Mouse (Mus musculus) adrenal gland, postnatal 25 days (tissue): Measurements from ENCODE around the gene Sgta. TPM values are rescaled to one million over a fixed set of nuclear protein-coding genes. Genes with fewer than 3 reads are reported as not detected.
"Not testable (repeated sequence)": the region's sequence is repeated elsewhere in the genome, so short reads cannot be mapped to it uniquely, and the experiment has no call there.

Experiments
- DNase-seq: peaks from one replicate; pipeline ENCODE4 v3.0.0; 2021; ENCODE audit warnings: mixed read lengths
- total RNA-seq: library from RNA; stranded (reverse); gene quantifications from 2 replicates; pipeline ENCODE4 v1.2.3, GENCODE M21; 2021

Gene Sgta
- total RNA-seq, 1 experiment from 2014 or later: 198 TPM

DNA sequence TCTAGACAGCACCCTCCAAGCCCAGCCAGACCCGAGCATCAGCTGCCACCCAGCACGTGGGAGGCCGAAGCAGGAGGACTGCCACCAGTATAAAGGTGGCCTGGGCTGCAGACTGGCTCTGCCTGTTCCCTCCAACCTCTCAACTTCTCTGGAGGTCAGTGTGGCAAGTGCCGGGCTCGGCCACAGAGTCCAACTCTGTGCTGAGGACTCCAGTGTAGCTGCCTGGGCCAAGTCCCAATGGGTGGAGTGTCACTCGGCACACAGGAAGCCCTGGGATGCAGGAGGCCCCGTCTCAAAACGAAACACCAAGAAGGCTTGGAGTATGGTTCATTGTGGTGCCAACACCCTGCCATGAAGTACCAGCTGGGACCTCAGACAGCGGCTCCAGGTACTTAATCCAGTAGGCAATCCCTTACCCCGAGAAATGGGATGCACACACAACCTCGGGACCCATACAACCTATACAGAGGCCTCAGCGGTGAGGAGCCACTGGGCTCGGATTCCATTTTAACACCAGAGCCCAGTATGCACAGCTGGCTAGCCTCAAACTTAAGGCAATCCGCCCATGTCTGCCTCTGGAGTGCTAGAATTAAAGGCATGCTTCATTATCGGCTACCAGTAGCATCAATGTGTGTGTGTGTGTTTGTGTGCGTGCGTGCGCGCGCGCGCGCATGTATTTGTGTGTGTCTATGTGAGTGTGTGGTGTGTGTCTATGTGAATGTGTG, 2.4 kb downstream of the Sgta start:
- DNase-seq: peak; percentile 18

DNA sequence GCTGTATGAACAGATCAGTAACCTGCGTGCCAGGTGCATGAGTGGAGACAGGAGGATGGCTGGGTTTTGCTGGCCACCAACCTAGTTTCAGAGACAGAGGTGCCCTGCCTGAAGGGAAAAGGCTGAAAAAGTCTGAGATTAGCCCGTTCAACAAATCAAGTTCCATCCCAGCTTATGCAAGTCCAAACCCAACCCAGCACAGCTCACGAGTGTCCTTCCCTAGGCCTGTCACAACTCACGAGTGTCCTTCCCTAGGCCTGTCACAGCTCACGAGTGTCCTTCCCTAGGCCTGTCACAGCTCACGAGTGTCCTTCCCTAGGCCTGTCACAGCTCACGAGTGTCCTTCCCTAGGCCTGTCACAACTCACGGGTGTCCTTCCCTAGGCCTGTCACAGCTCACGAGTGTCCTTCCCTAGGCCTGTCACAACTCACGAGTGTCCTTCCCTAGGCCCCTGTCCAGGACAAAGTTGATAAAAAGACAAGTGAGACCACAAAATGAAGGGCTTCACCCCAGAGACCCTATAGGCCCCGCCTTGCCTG, 4.1 kb downstream of the Sgta start:
- peak; percentile 3 for DNase-seq

- peak; percentile 1 for DNase-seq
These were observed 4.8 kb downstream of the Sgta start for GRCm38 (mm10) chr10:81055169-81055568.

- DNase-seq: peak; percentile 67
These were observed 7.4 kb downstream of the Sgta start for GRCm38 (mm10) chr10:81052577-81052976.

DNA sequence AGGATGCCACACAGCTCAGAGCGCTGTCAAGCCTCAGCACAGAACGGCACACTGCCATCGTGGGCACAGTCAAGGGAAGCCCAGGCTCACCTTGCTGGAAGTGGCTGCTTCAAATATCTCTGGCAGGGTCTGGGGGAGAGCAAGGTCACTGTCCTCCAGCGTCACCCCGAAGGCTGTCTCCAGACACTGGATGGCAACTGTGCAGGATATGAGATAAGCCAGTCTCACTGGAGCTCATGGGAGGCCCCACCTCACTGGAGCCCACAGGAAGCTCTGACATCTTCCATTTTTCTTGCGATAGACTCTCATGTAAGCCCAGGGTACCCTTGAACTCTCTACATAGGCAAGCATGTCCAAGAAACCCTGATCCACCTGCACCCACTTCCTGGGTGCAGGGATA, 8.8 kb downstream of the Sgta start:
- DNase-seq: no peak

- peak; percentile 12 for DNase-seq
These were observed 9.3 kb downstream of the Sgta start for GRCm38 (mm10) chr10:81050645-81051044.

- DNase-seq: not testable (repeated sequence)
These were observed 14.7 kb downstream of the Sgta start for GRCm38 (mm10) chr10:81045246-81045645.

GRCm38 (mm10) chr10:81041458-81042175, 18.4 kb downstream of the Sgta start:
- peak; percentile 70 for DNase-seq

GRCm38 (mm10) chr10:81036988-81037580, 22.9 kb downstream of the Sgta start, which contains the start of gene Slc39a3:
TSS of gene Slc39a3 (minus strand) at chr10:81037426.
- DNase-seq: peak; percentile 97

DNA sequence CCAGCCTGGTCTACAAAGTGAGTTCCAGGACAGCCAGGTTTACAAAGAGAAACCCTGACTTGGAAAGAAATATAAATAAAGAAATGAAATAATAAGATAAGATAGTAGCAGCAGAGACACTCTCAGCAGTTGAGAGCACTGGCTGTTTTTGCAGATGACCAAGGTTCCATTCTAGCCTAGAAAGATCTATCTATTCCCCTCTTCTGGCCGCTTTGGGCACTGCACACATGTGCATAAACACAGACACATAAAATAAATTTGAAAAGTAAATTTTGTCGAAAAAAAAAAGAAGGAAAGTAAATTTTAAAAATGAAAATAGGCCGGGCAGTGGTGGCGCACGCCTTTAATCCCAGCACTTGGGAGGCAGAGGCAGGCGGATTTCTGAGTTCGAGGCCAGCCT, 23.7 kb downstream of the Sgta start:
- no peak for DNase-seq

- DNase-seq: peak; percentile 44
These were observed 26.4 kb downstream of the Sgta start for GRCm38 (mm10) chr10:81033586-81033985.

GRCm38 (mm10) chr10:81029031-81029430, 30.9 kb downstream of the Sgta start:
- no peak for DNase-seq

- DNase-seq: no peak
These were observed 31.8 kb downstream of the Sgta start for GRCm38 (mm10) chr10:81028219-81028618.

- DNase-seq: peak; percentile 54
These were observed 32.6 kb downstream of the Sgta start for GRCm38 (mm10) chr10:81027331-81027730.

DNA sequence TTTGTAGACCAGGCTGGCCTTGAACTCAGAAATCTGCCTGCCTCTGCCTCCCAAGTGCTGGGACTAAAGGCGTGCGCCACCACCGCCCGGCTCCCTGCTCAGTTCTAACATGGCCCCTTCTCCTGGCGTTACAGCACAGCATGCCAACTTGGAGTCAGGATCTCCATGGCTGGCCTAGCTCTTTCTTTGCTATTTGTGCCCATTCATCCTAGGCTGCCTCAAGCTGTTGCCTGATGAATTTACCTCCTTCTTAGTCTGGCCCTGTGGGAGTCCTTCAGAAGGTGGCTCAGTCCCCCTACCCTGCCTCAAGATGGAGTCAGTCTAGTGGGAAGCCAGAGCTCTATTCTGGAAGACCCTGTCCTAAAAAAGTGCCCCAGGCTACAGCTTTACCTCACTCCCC, 33.1 kb downstream of the Sgta start:
- DNase-seq: no peak

DNA sequence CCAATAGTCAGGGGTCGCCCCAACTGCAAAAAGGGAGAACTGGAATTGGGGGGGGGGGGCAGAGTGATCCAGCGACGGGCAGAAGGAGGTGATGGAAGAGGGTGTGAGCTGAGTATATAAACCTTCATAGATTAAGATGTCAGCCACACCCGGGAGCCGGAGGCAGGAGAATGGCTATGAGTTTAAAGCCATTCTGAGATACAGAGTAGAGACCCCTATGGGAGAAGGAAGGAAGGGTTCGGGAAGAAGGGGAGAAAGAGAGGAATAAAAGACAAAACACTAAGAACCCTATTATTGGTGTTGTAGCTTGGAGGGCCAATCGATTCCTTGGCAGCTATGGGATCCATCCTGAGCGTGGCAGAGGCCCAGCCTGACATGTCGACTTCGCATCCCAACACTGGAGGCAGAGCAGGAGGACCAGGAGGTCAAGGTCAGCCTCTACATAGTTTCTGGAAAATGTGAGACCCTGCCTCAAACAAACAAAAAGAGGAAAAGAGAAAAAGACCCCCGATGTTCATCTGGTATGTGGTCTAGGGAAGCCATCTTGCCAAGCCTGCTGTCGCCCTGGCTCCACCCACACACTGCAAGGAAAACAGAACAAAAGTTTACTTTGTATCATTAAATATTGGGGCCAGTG, 34.2 kb downstream of the Sgta start, which contains the start of gene Diras1:
TSS of gene Diras1 (minus strand) at position 24 of the 637 bp plus-strand sequence.
- DNase-seq: no peak

DNA sequence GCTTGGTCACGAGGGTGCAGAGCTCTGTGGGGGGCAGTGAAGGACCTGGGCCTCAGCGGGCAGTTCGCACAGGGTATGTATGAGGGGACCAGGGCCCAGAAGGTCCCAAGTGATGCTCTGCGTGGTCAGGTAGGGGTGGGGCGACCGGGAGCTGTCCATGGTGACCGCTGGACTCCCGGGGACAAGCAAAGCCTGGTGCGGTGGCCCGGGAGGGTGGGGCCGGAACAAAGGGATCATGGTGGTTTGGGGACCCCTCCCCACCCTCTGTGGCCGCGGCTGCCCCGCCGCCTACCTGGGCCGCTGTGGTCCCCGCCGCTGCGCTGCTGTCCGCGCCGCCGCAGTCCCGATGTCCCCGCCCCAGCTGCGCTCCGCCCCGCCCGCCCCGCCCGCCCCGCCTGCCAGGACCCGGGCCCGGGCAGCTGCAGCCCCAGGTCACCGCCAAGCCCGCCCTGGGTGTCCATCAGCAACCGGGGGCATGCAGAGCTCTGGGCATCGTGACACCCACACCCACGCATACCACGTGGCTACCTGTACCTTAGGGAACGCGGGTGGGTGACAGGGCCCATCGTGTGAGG, 34.8 kb downstream of the Sgta start:
- DNase-seq: peak; percentile 35

- DNase-seq: no peak
These were observed 35.5 kb downstream of the Sgta start for GRCm38 (mm10) chr10:81024346-81024937.

- no peak for DNase-seq
These were observed 37.2 kb downstream of the Sgta start for GRCm38 (mm10) chr10:81022744-81023143.

- no peak for DNase-seq
These were observed 38.4 kb downstream of the Sgta start for GRCm38 (mm10) chr10:81021547-81022110.

DNA sequence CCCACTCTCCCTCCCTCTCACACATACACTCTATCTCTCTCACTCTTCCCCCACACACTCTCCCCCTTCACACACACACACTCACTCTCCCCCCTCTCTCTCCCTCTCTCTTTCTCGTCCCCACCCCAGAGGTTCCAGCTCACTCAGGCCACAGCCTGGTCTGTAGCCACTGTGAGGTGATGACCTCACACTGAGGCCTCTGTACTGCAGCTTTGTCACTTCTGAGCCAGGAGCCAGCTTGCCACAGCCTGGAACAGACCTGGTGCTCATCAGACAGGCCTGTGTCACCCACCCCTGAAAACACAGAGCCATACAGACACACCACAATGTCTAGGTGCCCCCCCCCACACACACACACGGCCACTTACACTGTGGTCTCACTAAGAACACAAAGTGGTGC, 39.8 kb downstream of the Sgta start:
- DNase-seq: no peak
